Mouse (Mus musculus) adrenal gland, postnatal 14 days (tissue): Measurements from ENCODE around the gene 1110051M20Rik. TPM values are rescaled to one million over a fixed set of nuclear protein-coding genes. Genes with fewer than 3 reads are reported as not detected.

Source experiments
- DNase-seq: peaks from one replicate; pipeline ENCODE4 v3.0.0; 2021; ENCODE audit warnings: mixed read lengths
- long read RNA-seq, 2 experiments: library from polyadenylated mRNA; stranded (forward); transcript quantifications; one replicate each; pipeline ENCODE4 v2.0.0; 2021
- total RNA-seq: library from RNA; stranded (reverse); gene quantifications from 2 replicates; pipeline ENCODE4 v1.2.3, GENCODE M21; 2021

1110051M20Rik gene
- 14.9 TPM in 2 replicates for total RNA-seq
- long read RNA-seq, experiment 1, transcript 1110051M20Rik-203 (9 exons, 1,977 nt): major isoform, 27 of 35 reads
- long read RNA-seq, experiment 1, partial matches to known transcripts: 4 of 35 reads
- long read RNA-seq, experiment 1, other reads (novel, unspliced or antisense): 1 of 35 reads
- long read RNA-seq, experiment 2, transcript 1110051M20Rik-203 (9 exons, 1,977 nt): major isoform, 11 of 17 reads
- long read RNA-seq, experiment 2, partial matches to known transcripts: 2 of 17 reads
- long read RNA-seq, experiment 2, other reads (novel, unspliced or antisense): 3 of 17 reads

GRCm38 (mm10) chr2:91444286-91444892 is at the start of gene 1110051M20Rik:
1110051M20Rik (minus strand) TSS chr2:91444704.
- DNase-seq: peak; percentile 94

GRCm38 (mm10) chr2:91493981-91494380 is 49.5 kb upstream of the 1110051M20Rik start:
- DNase-seq: no peak

GRCm38 (mm10) chr2:91492071-91492635 is 47.6 kb upstream of the 1110051M20Rik start:
- no peak for DNase-seq

- DNase-seq: peak; percentile 46
Observed at GRCm38 (mm10) chr2:91487295-91487694, 42.8 kb upstream of the 1110051M20Rik start.

GRCm38 (mm10) chr2:91485256-91485655 is 40.8 kb upstream of the 1110051M20Rik start:
- DNase-seq: no peak

GRCm38 (mm10) chr2:91484698-91485097 is 40.2 kb upstream of the 1110051M20Rik start:
- no peak for DNase-seq

GRCm38 (mm10) chr2:91480805-91481514 is 36.5 kb upstream of the 1110051M20Rik start:
- peak; percentile 63 for DNase-seq

GRCm38 (mm10) chr2:91480399-91480801 is 35.9 kb upstream of the 1110051M20Rik start:
- no peak for DNase-seq

GRCm38 (mm10) chr2:91476841-91477240 is 32.3 kb upstream of the 1110051M20Rik start:
- DNase-seq: no peak

GRCm38 (mm10) chr2:91476251-91476661 is 31.8 kb upstream of the 1110051M20Rik start:
- peak; percentile 67 for DNase-seq

- DNase-seq: no peak
Observed at GRCm38 (mm10) chr2:91475791-91476190, 31.3 kb upstream of the 1110051M20Rik start.

- DNase-seq: peak; percentile 19
Observed at GRCm38 (mm10) chr2:91474358-91474757, 29.9 kb upstream of the 1110051M20Rik start.

GRCm38 (mm10) chr2:91470055-91470647 is 25.6 kb upstream of the 1110051M20Rik start:
- no peak for DNase-seq

- DNase-seq: no peak
Observed at GRCm38 (mm10) chr2:91467613-91468012, 23.1 kb upstream of the 1110051M20Rik start.

GRCm38 (mm10) chr2:91465934-91466333 is 21.4 kb upstream of the 1110051M20Rik start:
- DNase-seq: no peak

GRCm38 (mm10) chr2:91462681-91463080 is 18.2 kb upstream of the 1110051M20Rik start:
- no peak for DNase-seq

- DNase-seq: no peak
Observed at GRCm38 (mm10) chr2:91462196-91462595, 17.7 kb upstream of the 1110051M20Rik start.

- no peak for DNase-seq
Observed at GRCm38 (mm10) chr2:91461341-91461740, 16.8 kb upstream of the 1110051M20Rik start.

GRCm38 (mm10) chr2:91460771-91461170 is 16.3 kb upstream of the 1110051M20Rik start:
- DNase-seq: no peak

GRCm38 (mm10) chr2:91460076-91460475 is 15.6 kb upstream of the 1110051M20Rik start:
- DNase-seq: no peak

- peak; percentile 49 for DNase-seq
Observed at GRCm38 (mm10) chr2:91458673-91459391, 14.3 kb upstream of the 1110051M20Rik start.

- peak; percentile 60 for DNase-seq
Observed at GRCm38 (mm10) chr2:91458252-91458672, 13.8 kb upstream of the 1110051M20Rik start.
